Mouse (Mus musculus) megakaryocyte-erythroid progenitor cell, adult 5 weeks (primary cell): ENCODE measurements around the gene Serpina16. TPM values are rescaled to one million over a fixed set of nuclear protein-coding genes. Genes with fewer than 3 reads are reported as not detected.

Experiments
- polyA plus RNA-seq: library from polyadenylated mRNA; stranded (reverse); fragments of >175 nt; gene quantifications from 2 replicates; pipeline ENCODE4 v1.2.3, GENCODE M21; 2012

The Serpina16 gene
- not detected in 2 replicates for polyA plus RNA-seq

GRCm38 (mm10) chr12:103676039-103676438 is at the start of gene Serpina16:
Gene Serpina16, minus strand, starts transcription at chr12:103676139.

GRCm38 (mm10) chr12:103695429-103695828 is 19.5 kb upstream of the Serpina16 start, which contains the start of gene Serpina1f:
Gene Serpina1f, minus strand, starts transcription at chr12:103695529.

GRCm38 (mm10) chr12:103656848-103657626 is 18.9 kb downstream of the Serpina16 start, which contains the start of gene Serpina6:
Gene Serpina6, minus strand, starts transcription at chr12:103657212.

GRCm38 (mm10) chr12:103631203-103631612 is 44.7 kb downstream of the Serpina16 start, which contains the start of gene Serpina10:
Gene Serpina10, minus strand, starts transcription at chr12:103631444.

Other genes with a start within 250 kb of the Serpina16 start
- gene Ifi27, start 241.9 kb downstream of the Serpina16 start, polyA plus RNA-seq = 6.6 and 7.1 TPM in 2 replicates
- 8.9 and 15.6 TPM in 2 replicates for gene Ifi27l2a, start 232.5 kb downstream of the Serpina16 start, polyA plus RNA-seq
- gene Ifi27l2b, start 218.9 kb downstream of the Serpina16 start, polyA plus RNA-seq = not detected in 2 replicates
- gene Ppp4r4, start 143.9 kb downstream of the Serpina16 start, polyA plus RNA-seq = 0.02 and 0.10 TPM in 2 replicates
- not detected in 2 replicates for gene Serpina10, start 44.7 kb downstream of the Serpina16 start, polyA plus RNA-seq
- gene Serpina6, start 18.9 kb downstream of the Serpina16 start, polyA plus RNA-seq = not detected in 2 replicates
- gene Serpina1f, start 19.4 kb upstream of the Serpina16 start, polyA plus RNA-seq = not detected in 2 replicates
- gene Serpina1d, start 97.5 kb upstream of the Serpina16 start, polyA plus RNA-seq = not detected in 2 replicates
- gene Serpina1b, start 154.2 kb upstream of the Serpina16 start, polyA plus RNA-seq = not detected in 2 replicates
- not detected in 2 replicates for gene Serpina1a, start 187.4 kb upstream of the Serpina16 start, polyA plus RNA-seq
- not detected in 2 replicates for gene Serpina1c, start 228.7 kb upstream of the Serpina16 start, polyA plus RNA-seq